Mouse (Mus musculus) kidney, adult 2 months (tissue): ENCODE data around the gene F13b. TPM values are rescaled to one million over a fixed set of nuclear protein-coding genes. Genes with fewer than 3 reads are reported as not detected.

Experiments
- DNase-seq: peaks from one replicate; pipeline ENCODE4 v3.0.0; 2021
- H3K27ac ChIP-seq: fragments of 200-500 bp; 2 replicates; pipeline ENCODE4 v1.5.1; 2012; ENCODE audit warnings: low read depth, low read length, control low read depth, inconsistent platforms; ENCODE audit not compliant: insufficient read depth
- H3K27me3 ChIP-seq: fragments of 200-500 bp; replicated peaks from 2 replicates; pipeline ENCODE4 v1.6.1; 2012; ENCODE audit warnings: mild to moderate bottlenecking, moderate library complexity, low read length, inconsistent platforms; ENCODE audit not compliant: control insufficient read depth, insufficient read depth
- H3K36me3 ChIP-seq: fragments of 200-500 bp; 2 replicates; pipeline ENCODE4 v1.6.1; 2012; ENCODE audit warnings: mild to moderate bottlenecking, moderate library complexity, low read length, inconsistent platforms; ENCODE audit not compliant: control insufficient read depth, insufficient read depth
- H3K4me1 ChIP-seq: fragments of 200-500 bp; 2 replicates; pipeline ENCODE4 v1.6.1; 2011; ENCODE audit warnings: low read length; ENCODE audit not compliant: control insufficient read depth, insufficient read depth
- H3K4me3 ChIP-seq: fragments of 200-500 bp; 2 replicates; pipeline ENCODE4 v1.5.1; 2011; ENCODE audit warnings: mild to moderate bottlenecking, low read depth, low read length, control low read depth; ENCODE audit not compliant: insufficient read depth
- CTCF ChIP-seq: fragments of 200-500 bp; conservative IDR thresholded peaks from 2 replicates; pipeline ENCODE4 v1.5.1; 2011; ENCODE audit warnings: low read depth, mild to moderate bottlenecking, control low read depth, low read length, moderate library complexity, mixed read lengths; ENCODE audit not compliant: insufficient read depth, insufficient read length
- POLR2A ChIP-seq: fragments of 200-500 bp; IDR thresholded peaks from one replicate; pipeline ENCODE4 v1.6.1; 2011; ENCODE audit warnings: low read depth, low read length, control low read depth
- WGBS: fragments of 180-500 bp; shearing (Covaris S2); methylation state at CpG from one replicate; pipeline ENCODE4 v1.1.7; 2018; 5-methylcytosine and 5-hydroxymethylcytosine counted together
- polyA plus RNA-seq: library from polyadenylated mRNA; depleted of rRNA; stranded (reverse); fragments of >200 nt; gene quantifications from 2 replicates; pipeline ENCODE4 v1.2.3, GENCODE M21; 2012; rRNA removed

F13b gene
- 34.4 and 49.6 TPM in 2 replicates for polyA plus RNA-seq

DNA sequence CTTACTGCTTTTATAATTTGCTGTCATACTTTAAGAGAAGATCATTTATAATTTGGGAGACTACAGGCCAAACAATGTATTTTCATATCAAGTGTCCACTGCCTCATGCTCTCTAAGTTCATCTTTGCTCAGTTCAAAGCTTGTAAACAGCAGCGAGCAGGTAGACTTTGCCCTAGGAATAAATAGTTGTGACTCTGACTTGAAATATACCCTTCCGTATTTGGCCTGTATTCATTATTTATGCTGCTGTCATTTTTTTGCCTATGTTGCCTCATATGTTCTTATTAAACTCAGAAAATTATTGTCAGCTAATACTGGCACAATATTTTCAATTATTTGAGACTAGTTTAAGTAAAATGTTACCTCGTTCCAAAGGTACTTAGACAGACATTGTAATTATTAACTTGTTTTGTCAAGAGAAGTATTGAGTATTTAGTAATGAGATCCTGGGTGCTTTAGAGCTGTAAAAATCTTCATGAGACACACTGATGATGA lies at the start of gene F13b:
F13b (plus strand) TSS at position 445 of the 495 bp plus-strand sequence.
- 54% methylated on average over 3 of the region's 3 CpGs for WGBS

DNA sequence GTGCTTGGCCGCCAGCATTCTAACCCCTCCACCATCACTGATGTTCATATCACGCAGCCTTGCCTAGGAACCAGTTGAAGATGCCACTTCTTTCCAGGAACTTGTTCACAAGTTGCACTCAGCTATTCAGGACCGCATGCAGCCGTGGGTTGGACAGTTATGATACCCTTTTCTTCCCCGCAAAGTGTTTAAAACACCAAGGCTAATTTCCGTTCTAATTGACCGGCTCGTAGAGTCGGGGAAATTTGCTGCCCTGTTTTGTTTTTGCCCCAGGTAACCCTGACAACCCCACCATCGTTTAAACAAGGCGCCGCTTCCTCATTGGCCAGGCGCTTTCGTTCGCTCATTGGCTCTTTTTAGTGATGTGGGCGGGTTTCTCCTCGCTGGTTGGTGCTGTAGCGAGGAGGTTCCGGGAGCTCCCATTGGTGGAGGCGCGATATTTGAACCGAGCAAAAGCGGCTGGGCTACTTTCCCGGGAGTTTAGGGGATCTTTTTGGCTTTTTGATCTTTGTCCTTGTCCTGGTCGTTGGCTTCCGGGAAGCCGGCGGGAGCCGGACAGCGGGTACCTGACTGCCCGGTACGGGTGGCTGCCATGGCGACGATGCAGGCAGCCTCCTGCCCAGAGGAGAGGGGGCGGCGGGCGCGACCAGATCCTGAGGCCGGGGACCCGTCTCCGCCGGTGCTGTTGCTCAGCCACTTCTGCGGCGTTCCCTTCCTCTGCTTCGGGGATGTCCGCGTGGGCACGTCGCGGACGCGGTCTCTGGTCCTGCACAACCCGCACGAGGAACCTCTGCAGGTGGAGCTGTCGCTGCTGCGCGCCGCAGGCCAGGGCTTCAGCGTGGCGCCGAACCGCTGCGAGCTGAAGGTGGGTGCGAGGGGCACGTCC lies 46.9 kb upstream of the F13b start, which contains the start of gene Aspm:
Aspm (plus strand) TSS at position 433 of the 886 bp plus-strand sequence.
- H3K27ac ChIP-seq, result no peak within 1 kb of the TSS
- no peak for TF ChIP-seq CTCF
- no peak for TF ChIP-seq POLR2A
- WGBS, result under 1% methylated on average over 65 of the region's 65 CpGs

More for the DNA sequence above, at the start of gene F13b:
- Histone ChIP-seq H3K4me1 (no peaks in the 10 kb centered on the region; the same call in 1 of the 2 replicates), H3K36me3 (no peaks in the 10 kb centered on the region), H3K27ac (peak within 1 kb of the TSS; percentile 92), H3K4me3 (no peak within 1 kb of the TSS), H3K27me3 (no peaks in the 10 kb centered on the region)
- TF ChIP-seq CTCF, result no peak
- no peak for TF ChIP-seq POLR2A
- DNase-seq, result peak; percentile 69

DNA sequence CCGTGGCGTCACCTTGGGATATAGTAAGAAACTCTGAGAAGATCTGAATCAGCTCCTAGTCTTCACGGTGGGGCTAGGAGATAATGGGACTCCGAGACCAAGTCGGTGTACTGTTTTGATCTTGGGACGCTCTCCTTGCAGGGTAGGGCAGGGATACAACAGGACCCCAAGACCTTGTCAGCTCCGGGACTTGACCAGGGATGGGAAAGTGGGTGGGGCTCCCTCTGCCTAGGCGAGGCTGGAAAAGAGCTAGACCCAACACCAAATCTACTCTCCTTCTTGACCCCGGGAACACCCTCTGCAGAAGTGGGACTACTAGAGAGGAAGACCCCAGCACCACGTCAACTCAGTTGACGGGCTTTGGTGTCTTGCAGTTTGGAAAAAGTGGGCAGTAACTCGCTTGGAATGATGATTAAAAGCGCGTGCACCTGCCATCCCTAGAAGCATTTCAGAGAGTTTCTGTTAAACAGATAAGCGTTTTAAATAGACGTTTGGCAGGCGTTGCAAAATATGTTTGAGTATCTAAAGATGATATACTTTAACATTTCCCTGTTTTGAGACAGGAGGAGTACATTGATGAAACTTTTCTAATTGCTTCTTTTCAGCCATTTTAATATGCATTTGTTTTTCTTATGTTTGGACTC lies 46.2 kb upstream of the F13b start:
- DNase-seq, result no peak
- WGBS, result 3% methylated on average over 17 of the region's 17 CpGs

More for the DNA sequence above, 46.9 kb upstream of the F13b start, which contains the start of gene Aspm:
- Histone ChIP-seq H3K36me3 (no peaks in the 10 kb centered on the region), H3K27me3 (no peaks in the 10 kb centered on the region), H3K4me1 (0 out of 2 replicates have a peak, but pooled peaks cover 5% of the 10 kb centered on the region), H3K4me3 (peak within 1 kb of the TSS; percentile 48)
- DNase-seq, result peak; percentile 97

GRCm38 (mm10) chr1:139460807-139461206 lies 40.7 kb upstream of the F13b start:
- TF ChIP-seq POLR2A (no peak), CTCF (no peak)
- WGBS, result 82% methylated on average over 5 of the region's 5 CpGs
- Histone ChIP-seq H3K4me3 (no peak overlapping the region), H3K36me3 (no peaks in the 10 kb centered on the region), H3K27ac (no peak overlapping the region), H3K27me3 (no peaks in the 10 kb centered on the region), H3K4me1 (no peaks in the 10 kb centered on the region)
- no peak for DNase-seq

More for the DNA sequence above, 46.2 kb upstream of the F13b start:
- peak overlapping the region; percentile 48 for H3K4me3 ChIP-seq
- TF ChIP-seq POLR2A (no peak), CTCF (no peak)
- 0 out of 2 replicates have a peak, but pooled peaks cover 5% of the 10 kb centered on the region for H3K4me1 ChIP-seq
- H3K36me3 ChIP-seq, result no peaks in the 10 kb centered on the region
- H3K27me3 ChIP-seq, result no peaks in the 10 kb centered on the region
- no peak overlapping the region for H3K27ac ChIP-seq

- 92% methylated on average over 11 of the region's 11 CpGs for WGBS
- no peak for DNase-seq
- Histone ChIP-seq H3K36me3 (no peaks in the 10 kb centered on the region), H3K27me3 (no peaks in the 10 kb centered on the region), H3K4me3 (no peak overlapping the region), H3K4me1 (no peaks in the 10 kb centered on the region), H3K27ac (no peak overlapping the region)
- no peak for TF ChIP-seq POLR2A
- no peak for TF ChIP-seq CTCF
Measured at GRCm38 (mm10) chr1:139465936-139466335, 35.6 kb upstream of the F13b start.

GRCm38 (mm10) chr1:139478898-139479297 lies 22.6 kb upstream of the F13b start:
- TF ChIP-seq CTCF, result no peak
- TF ChIP-seq POLR2A, result no peak
- H3K4me1 ChIP-seq, result no peaks in the 10 kb centered on the region
- H3K36me3 ChIP-seq, result no peaks in the 10 kb centered on the region
- no peak overlapping the region for H3K27ac ChIP-seq
- no peaks in the 10 kb centered on the region for H3K27me3 ChIP-seq
- H3K4me3 ChIP-seq, result no peak overlapping the region
- 92% methylated on average over 11 of the region's 11 CpGs for WGBS
- no peak for DNase-seq

GRCm38 (mm10) chr1:139480246-139480645 lies 21.3 kb upstream of the F13b start:
- Histone ChIP-seq H3K27ac (no peak overlapping the region), H3K27me3 (no peaks in the 10 kb centered on the region), H3K36me3 (no peaks in the 10 kb centered on the region), H3K4me1 (no peaks in the 10 kb centered on the region), H3K4me3 (no peak overlapping the region)
- 94% methylated on average over 8 of the region's 8 CpGs for WGBS
- DNase-seq, result no peak
- TF ChIP-seq CTCF (no peak), POLR2A (no peak)
